Mouse (Mus musculus) embryonic fibroblast, embryonic 13.5 days (primary cell): ENCODE results near the gene Drg2.

Experiments
- CTCF ChIP-seq: IDR thresholded peaks from 2 replicates; pipeline ENCODE4 v1.5.1; 2011; ENCODE audit warnings: mild to moderate bottlenecking, control low read depth, low read length, moderate library complexity, borderline replicate concordance; ENCODE audit not compliant: insufficient read depth
- POLR2A ChIP-seq: IDR thresholded peaks from 2 replicates; pipeline ENCODE4 v1.6.1; 2011; ENCODE audit warnings: low read depth, mild to moderate bottlenecking, control low read depth, low read length, moderate library complexity

DNA sequence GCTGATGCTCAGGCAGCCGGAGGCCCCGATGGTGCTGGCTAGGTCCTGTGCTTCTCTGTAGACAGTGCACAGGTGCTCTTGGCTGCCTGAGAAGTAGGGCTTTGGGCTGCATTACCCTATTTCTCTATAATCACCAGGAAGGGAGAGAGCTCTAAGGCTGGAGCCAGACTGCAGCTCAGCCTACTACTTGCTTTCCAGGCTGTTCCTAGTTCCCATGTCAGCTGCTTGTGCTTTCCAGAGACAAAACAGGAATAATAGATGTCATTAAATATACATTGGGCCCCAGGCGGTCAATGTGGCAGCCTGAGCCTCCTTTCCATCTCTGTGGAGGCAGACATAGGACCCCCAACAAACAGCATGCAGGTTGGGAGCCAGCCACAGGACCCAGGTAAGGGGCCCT, 14.6 kb downstream of the Drg2 start, which contains the start of gene Myo15:
- TF ChIP-seq CTCF = no peak
- no peak for TF ChIP-seq POLR2A
